Mouse (Mus musculus) ES-Bruce4 (cell line): Measurements from ENCODE around the gene Cxcr1. TPM values are rescaled to one million over a fixed set of nuclear protein-coding genes. Genes with fewer than 3 reads are reported as not detected.
A peak's percentile ranks its signal among the peaks of the same experiment; 100 is the strongest.

Experiments
- H3K27ac ChIP-seq: 2 replicates; pipeline ENCODE4 v1.5.1; 2012; ENCODE audit warnings: low read length, inconsistent platforms; ENCODE audit not compliant: insufficient read depth
- H3K27me3 ChIP-seq: 2 replicates; pipeline ENCODE4 v1.6.1; 2012; ENCODE audit warnings: mild to moderate bottlenecking, low read length, inconsistent platforms; ENCODE audit not compliant: control insufficient read depth, poor library complexity, insufficient read depth, severe bottlenecking
- H3K36me3 ChIP-seq: 2 replicates; pipeline ENCODE4 v1.6.1; 2012; ENCODE audit warnings: inconsistent platforms, mild to moderate bottlenecking, low read length, moderate library complexity; ENCODE audit not compliant: control insufficient read depth, poor library complexity, insufficient read depth, severe bottlenecking
- H3K4me1 ChIP-seq: one replicate; pipeline ENCODE4 v1.8.1; 2011; ENCODE audit warnings: low read length; ENCODE audit not compliant: control insufficient read depth, insufficient read depth
- H3K4me3 ChIP-seq: 2 replicates; pipeline ENCODE4 v1.5.1; 2011; ENCODE audit warnings: low read depth, mild to moderate bottlenecking, low read length
- H3K9ac ChIP-seq: 2 replicates; pipeline ENCODE4 v1.6.1; 2012; ENCODE audit warnings: low read depth, mild to moderate bottlenecking, inconsistent platforms; ENCODE audit not compliant: poor library complexity, severe bottlenecking
- H3K9me3 ChIP-seq: replicated peaks from 2 replicates; pipeline ENCODE4 v1.6.1; 2012; ENCODE audit warnings: mild to moderate bottlenecking, low read length, inconsistent platforms; ENCODE audit not compliant: control insufficient read depth, poor library complexity, insufficient read depth, severe bottlenecking
- CTCF ChIP-seq: IDR thresholded peaks from one replicate; pipeline ENCODE4 v1.8.1; 2011; ENCODE audit warnings: low read depth, low read length
- EP300 ChIP-seq: IDR thresholded peaks from 2 replicates; pipeline ENCODE4 v1.6.1; 2011; ENCODE audit warnings: low read depth, low read length; ENCODE audit not compliant: insufficient read depth
- POLR2A ChIP-seq: IDR thresholded peaks from one replicate; pipeline ENCODE4 v1.8.1; 2011; ENCODE audit warnings: low read length; ENCODE audit not compliant: insufficient read depth
- polyA plus RNA-seq: library from polyadenylated mRNA; stranded (reverse); fragments of >200 nt; gene quantifications from 2 replicates; pipeline ENCODE4 v1.2.4, GENCODE M21; 2011; ENCODE audit warnings: low read depth; ENCODE audit not compliant: missing spikeins, insufficient read depth, insufficient read length

Gene Cxcr1
- polyA plus RNA-seq, 1 experiment: not detected

DNA sequence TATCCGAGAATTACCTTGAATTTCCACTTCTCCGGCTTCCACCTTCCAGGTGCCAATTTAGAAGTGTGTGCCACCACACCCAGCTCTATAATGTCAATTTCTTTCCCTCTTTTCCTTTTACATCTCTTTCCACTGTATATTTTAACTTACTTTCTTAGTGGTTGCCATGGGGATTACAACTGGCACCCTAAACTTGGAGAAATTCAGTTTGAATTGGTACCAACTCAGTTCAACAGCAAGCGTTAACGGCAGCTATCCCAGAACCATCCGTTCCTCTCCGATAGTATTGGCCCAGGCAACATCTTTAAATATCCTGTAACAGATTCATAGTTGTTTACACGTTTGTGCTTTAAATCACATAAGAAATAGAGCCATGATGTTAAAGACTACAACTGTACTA lies 25.5 kb upstream of the Cxcr1 start:
- no peaks in the 10 kb centered on the region for H3K9me3 ChIP-seq
- H3K4me1 ChIP-seq: no peaks in the 10 kb centered on the region
- no peak overlapping the region for H3K9ac ChIP-seq
- TF ChIP-seq CTCF (no peak), POLR2A (no peak), EP300 (no peak)
- H3K36me3 ChIP-seq: no peaks in the 10 kb centered on the region
- no peak overlapping the region for H3K4me3 ChIP-seq
- no peak overlapping the region for H3K27ac ChIP-seq
- no peaks in the 10 kb centered on the region for H3K27me3 ChIP-seq

DNA sequence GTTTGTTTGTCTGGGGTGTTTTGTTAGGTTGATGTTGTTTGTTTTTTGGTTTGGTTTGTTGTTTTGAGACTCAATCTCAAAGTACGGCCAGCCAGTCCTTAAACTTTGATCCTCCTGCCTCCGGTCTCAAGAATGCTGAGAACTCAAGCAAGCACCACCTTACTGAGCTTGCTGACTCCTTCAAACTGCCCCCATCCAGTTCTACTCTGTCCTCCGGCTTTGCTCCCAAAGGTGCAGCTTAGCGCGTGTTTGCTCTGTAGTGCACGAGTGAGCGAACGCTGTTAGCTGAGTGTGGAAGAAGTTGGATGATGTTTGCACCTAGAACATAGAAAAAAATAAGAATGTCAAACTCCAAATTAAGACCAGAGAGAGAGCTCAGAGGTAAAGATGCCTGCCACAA lies 14.5 kb upstream of the Cxcr1 start:
- Histone ChIP-seq H3K27me3 (no peaks in the 10 kb centered on the region), H3K36me3 (no peaks in the 10 kb centered on the region), H3K4me1 (no peaks in the 10 kb centered on the region), H3K4me3 (no peak overlapping the region), H3K9ac (no peak overlapping the region), H3K9me3 (no peaks in the 10 kb centered on the region), H3K27ac (no peak overlapping the region)
- TF ChIP-seq CTCF (no peak), EP300 (no peak), POLR2A (no peak)

DNA sequence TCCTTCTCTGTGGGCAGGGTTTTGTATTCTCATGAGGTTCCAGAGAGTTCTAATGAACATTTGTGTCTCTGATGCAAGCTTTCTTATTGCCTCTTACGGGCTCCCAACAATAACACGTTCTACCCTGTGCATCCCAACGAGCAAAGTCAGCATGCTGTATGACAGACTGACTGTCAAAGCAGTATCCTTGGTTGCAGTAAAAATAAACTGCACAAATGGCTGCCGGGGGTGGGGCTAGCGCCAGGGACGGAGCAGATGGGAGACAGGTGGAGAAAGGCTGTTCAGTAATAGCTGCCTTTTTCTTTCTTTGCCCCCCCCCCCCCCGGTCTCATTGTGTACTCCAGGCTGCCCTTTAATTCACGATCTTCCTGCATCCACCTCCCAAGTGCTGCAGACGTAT lies 13.5 kb upstream of the Cxcr1 start:
- Histone ChIP-seq H3K27ac (no peak overlapping the region), H3K27me3 (no peaks in the 10 kb centered on the region), H3K36me3 (no peaks in the 10 kb centered on the region), H3K4me1 (no peaks in the 10 kb centered on the region), H3K4me3 (no peak overlapping the region), H3K9ac (no peak overlapping the region), H3K9me3 (no peaks in the 10 kb centered on the region)
- TF ChIP-seq CTCF: no peak
- no peak for TF ChIP-seq EP300
- no peak for TF ChIP-seq POLR2A

DNA sequence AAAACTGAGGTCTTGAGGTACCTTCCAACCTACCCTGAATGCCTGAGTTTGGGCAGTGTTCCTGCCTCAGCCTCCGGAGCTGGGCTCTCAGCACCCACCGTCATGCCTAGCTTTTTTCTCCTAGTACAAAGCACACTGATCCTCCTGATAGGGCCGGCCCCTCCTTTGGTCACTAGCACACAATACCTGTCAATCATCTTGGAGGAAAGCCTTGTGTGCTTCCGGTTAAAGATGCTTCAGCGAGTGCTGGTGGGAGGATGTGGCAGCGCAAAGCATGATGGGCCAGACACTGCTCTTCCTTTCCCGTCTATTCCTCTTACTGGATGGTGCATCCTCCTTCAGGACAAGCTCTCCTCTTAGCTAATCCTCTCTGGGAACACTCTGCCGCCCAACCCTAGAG lies 12.2 kb upstream of the Cxcr1 start:
- Histone ChIP-seq H3K9me3 (no peaks in the 10 kb centered on the region), H3K4me1 (no peaks in the 10 kb centered on the region), H3K4me3 (no peak overlapping the region), H3K36me3 (no peaks in the 10 kb centered on the region), H3K27me3 (no peaks in the 10 kb centered on the region), H3K27ac (no peak overlapping the region), H3K9ac (no peak overlapping the region)
- no peak for TF ChIP-seq EP300
- no peak for TF ChIP-seq POLR2A
- TF ChIP-seq CTCF: no peak

DNA sequence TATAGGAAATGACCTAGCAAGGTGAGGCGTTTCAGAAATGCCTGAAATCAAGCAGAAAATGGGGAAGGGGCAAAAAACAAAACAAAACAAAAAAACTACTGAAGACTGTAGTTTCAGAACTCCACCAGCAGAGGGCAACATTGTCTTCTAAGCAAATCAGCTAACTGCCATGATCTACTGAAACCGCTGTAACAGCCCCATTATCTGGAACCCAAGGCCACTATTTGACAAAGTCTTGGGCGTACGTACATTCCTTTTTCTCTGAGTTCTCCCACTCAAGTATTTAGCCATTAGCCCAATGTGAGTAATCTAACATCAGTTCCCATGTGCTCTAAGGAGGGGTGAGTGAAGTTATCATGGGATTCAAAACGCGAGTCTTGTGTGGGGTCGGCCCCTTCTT lies 11.4 kb upstream of the Cxcr1 start:
- Histone ChIP-seq H3K4me3 (no peak overlapping the region), H3K9me3 (no peaks in the 10 kb centered on the region), H3K27me3 (no peaks in the 10 kb centered on the region), H3K9ac (no peak overlapping the region; the same call in 1 of the 2 replicates), H3K27ac (no peak overlapping the region), H3K36me3 (no peaks in the 10 kb centered on the region), H3K4me1 (no peaks in the 10 kb centered on the region)
- TF ChIP-seq EP300: no peak
- TF ChIP-seq CTCF: no peak
- TF ChIP-seq POLR2A: no peak

DNA sequence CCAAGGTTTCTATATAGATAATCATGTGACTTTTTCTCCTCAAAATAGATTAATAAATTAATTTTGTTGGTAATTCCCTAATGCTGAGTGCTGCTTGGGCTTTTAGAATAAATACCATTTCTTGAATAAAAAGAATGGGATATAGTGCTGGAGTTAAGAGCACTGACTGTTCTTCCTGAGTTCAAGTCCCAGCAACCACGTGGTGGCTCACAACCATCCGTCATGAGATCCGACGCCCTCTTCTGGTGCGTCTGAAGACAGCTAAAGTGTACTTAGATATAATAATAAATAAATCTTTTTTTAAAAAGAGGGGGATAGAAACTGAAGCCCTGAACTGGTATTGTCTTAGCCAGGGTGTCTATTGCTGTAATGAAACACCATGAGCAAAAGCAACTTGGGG lies 9.0 kb upstream of the Cxcr1 start:
- no peak overlapping the region for H3K4me3 ChIP-seq
- H3K27ac ChIP-seq: no peak overlapping the region
- H3K9ac ChIP-seq: no peak overlapping the region
- no peaks in the 10 kb centered on the region for H3K27me3 ChIP-seq
- no peaks in the 10 kb centered on the region for H3K9me3 ChIP-seq
- no peaks in the 10 kb centered on the region for H3K4me1 ChIP-seq
- TF ChIP-seq EP300 (no peak), CTCF (peak; percentile 15)
- H3K36me3 ChIP-seq: no peaks in the 10 kb centered on the region
